Mouse (Mus musculus) urinary bladder, postnatal 10 days (tissue): ENCODE measurements around the gene Gm15107.
"Not testable (repeated sequence)": the region's sequence is repeated elsewhere in the genome, so short reads cannot be mapped to it uniquely, and the experiment has no call there.

Experiments used
- DNase-seq: peaks from one replicate; pipeline ENCODE4 v3.0.0; 2022; ENCODE audit warnings: low spot score

Gm15107 gene

DNA sequence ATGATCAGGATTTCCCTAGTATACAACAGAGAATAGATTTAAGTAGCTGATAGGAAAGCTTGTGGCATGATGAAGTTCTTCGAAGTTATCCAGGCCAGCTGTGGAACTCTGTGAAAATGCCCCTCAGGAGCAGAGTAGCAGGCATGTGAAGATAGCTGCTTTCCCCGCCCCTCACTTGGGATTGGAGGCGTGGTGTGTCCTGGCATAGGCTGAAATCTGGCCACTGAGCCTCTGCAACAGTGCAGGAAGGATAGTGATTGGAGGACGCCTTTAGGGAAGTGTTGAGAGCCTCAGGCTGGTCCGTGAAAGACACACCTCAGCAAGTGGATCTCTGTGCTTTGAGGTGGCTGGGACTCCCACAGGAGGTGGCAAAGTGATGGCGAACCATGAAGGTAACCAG lies at the start of gene Gm15107:
TSS of gene Gm15107 (plus strand) at position 301 of the 400 bp plus-strand sequence.
- DNase-seq: not testable (repeated sequence)
